Mouse (Mus musculus): ENCODE data around the gene Pde4d. TPM values are rescaled to one million over a fixed set of nuclear protein-coding genes. Genes with fewer than 3 reads are reported as not detected.

Pde4d gene
- polyA plus RNA-seq, 1 experiment from 2014 or later = 27.9 TPM

GRCm38 (mm10) chr13:109909111-109909510 is 1459.4 kb downstream of the Pde4d start:
- Histone ChIP-seq H3K4me1 (ENCODE audit: control insufficient read depth, insufficient read depth, low read length) (peaks cover 33% of the 10 kb centered on the region), H3K4me2 (ENCODE audit: low read depth, low read length) (no peak overlapping the region), H3K36me3 (ENCODE audit: control insufficient read depth, insufficient read depth) (no peaks in the 10 kb centered on the region), H3K9ac (ENCODE audit: low read length) (no peak overlapping the region), H3K4me3 (ENCODE audit: low read length) (no peak overlapping the region), H3K9me3 (replicated peaks; ENCODE audit: control insufficient read depth, low read length) (no peaks in the 10 kb centered on the region), H3K27ac (ENCODE audit: low read length) (no peak overlapping the region), H3K27me3 (ENCODE audit: control insufficient read depth, insufficient read depth, low read length) (no peaks in the 10 kb centered on the region)
- no peak for ATAC-seq (replicated peaks; ENCODE audit: extremely low read depth, insufficient read depth, low FRiP score)
- WGBS = 67% methylated on average over 8 of the region's 8 CpGs

DNA sequence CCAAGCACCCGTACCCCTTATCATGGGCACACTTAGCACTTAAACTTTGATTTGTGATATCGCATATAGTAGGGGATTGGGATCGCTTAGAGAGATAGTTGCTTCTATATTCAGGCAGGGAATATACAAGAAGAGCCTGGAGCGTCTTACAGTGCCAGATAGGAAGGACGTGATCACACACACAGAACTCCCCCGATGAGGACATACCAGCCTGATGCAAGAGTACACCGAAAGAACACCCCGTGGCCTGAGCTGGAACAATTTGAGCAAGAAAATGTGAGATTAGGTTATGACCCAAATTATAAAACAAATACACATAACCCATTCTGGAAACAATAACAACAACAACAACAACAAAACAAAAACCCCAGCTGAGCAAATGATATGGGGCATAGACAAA is 1461.2 kb downstream of the Pde4d start:
- Histone ChIP-seq H3K27ac (ENCODE audit: low read length) (peak overlapping the region; percentile 79), H3K4me3 (ENCODE audit: low read length) (no peak overlapping the region), H3K4me2 (ENCODE audit: low read depth, low read length) (no peak overlapping the region), H3K9ac (ENCODE audit: low read length) (no peak overlapping the region), H3K36me3 (ENCODE audit: control insufficient read depth, insufficient read depth) (no peaks in the 10 kb centered on the region), H3K4me1 (ENCODE audit: control insufficient read depth, insufficient read depth, low read length) (peaks cover 41% of the 10 kb centered on the region), H3K9me3 (replicated peaks; ENCODE audit: control insufficient read depth, low read length) (no peaks in the 10 kb centered on the region), H3K27me3 (ENCODE audit: control insufficient read depth, insufficient read depth, low read length) (no peaks in the 10 kb centered on the region)
- 64% methylated on average over 8 of the region's 8 CpGs for WGBS
- no peak for ATAC-seq (replicated peaks; ENCODE audit: extremely low read depth, insufficient read depth, low FRiP score)

DNA sequence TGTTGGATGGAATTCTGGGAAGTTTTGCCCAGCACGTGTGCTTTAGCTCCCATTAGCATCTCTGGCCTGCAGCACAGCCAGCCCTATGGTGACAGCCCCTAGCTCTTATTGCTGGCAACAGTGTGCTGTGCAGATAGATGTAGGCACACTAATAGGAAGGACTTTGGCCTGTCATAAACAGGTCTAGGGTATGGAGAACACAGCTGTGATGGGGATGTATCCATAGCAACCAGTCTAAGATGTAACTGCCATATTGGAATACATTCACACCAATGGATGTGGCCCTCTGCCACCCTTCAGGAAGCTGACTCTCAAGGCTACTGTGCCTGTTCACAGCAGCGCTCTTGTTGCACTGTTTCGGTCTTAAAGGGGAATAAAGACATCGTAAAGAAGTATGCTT is 1462.9 kb downstream of the Pde4d start:
- Histone ChIP-seq H3K9me3 (replicated peaks; ENCODE audit: control insufficient read depth, low read length) (no peaks in the 10 kb centered on the region), H3K4me1 (ENCODE audit: control insufficient read depth, insufficient read depth, low read length) (peaks cover 49% of the 10 kb centered on the region), H3K27me3 (ENCODE audit: control insufficient read depth, insufficient read depth, low read length) (no peaks in the 10 kb centered on the region), H3K27ac (ENCODE audit: low read length) (no peak overlapping the region), H3K4me3 (ENCODE audit: low read length) (no peak overlapping the region), H3K9ac (ENCODE audit: low read length) (no peak overlapping the region), H3K4me2 (ENCODE audit: low read depth, low read length) (no peak overlapping the region), H3K36me3 (ENCODE audit: control insufficient read depth, insufficient read depth) (no peaks in the 10 kb centered on the region)
- ATAC-seq (replicated peaks; ENCODE audit: extremely low read depth, insufficient read depth, low FRiP score) = no peak
- 86% methylated on average over 4 of the region's 4 CpGs for WGBS

DNA sequence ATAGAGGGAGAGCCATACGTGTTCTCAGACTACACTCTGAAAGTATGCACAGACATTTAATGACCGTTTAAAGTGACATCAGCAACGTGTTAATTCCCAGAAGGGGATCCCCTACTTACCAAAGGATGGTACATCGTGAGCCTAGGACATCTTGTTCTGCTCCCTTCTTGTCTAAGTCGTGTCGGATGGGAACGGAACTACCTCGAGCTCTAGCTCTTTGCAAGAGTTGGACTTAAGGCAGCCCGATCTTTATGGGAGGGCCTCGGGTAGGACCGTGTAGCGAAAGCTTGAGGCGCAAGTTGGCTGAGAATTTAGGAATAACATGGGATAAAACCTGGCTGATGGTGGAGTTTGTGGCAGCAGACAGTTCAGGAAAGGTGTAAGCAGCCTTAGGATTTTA is 1464.5 kb downstream of the Pde4d start:
- H3K27me3 ChIP-seq (ENCODE audit: control insufficient read depth, insufficient read depth, low read length) = no peaks in the 10 kb centered on the region
- WGBS = 86% methylated on average over 13 of the region's 13 CpGs
- H3K4me3 ChIP-seq (ENCODE audit: low read length) = no peak overlapping the region
- H3K9ac ChIP-seq (ENCODE audit: low read length) = no peak overlapping the region
- no peaks in the 10 kb centered on the region for H3K9me3 ChIP-seq (replicated peaks; ENCODE audit: control insufficient read depth, low read length)
- peaks cover 55% of the 10 kb centered on the region for H3K4me1 ChIP-seq (ENCODE audit: control insufficient read depth, insufficient read depth, low read length)
- H3K4me2 ChIP-seq (ENCODE audit: low read depth, low read length) = no peak overlapping the region
- H3K27ac ChIP-seq (ENCODE audit: low read length) = peak overlapping the region; percentile 16; the same call in 1 of the 2 replicates
- ATAC-seq (replicated peaks; ENCODE audit: extremely low read depth, insufficient read depth, low FRiP score) = no peak
- H3K36me3 ChIP-seq (ENCODE audit: control insufficient read depth, insufficient read depth) = no peaks in the 10 kb centered on the region

DNA sequence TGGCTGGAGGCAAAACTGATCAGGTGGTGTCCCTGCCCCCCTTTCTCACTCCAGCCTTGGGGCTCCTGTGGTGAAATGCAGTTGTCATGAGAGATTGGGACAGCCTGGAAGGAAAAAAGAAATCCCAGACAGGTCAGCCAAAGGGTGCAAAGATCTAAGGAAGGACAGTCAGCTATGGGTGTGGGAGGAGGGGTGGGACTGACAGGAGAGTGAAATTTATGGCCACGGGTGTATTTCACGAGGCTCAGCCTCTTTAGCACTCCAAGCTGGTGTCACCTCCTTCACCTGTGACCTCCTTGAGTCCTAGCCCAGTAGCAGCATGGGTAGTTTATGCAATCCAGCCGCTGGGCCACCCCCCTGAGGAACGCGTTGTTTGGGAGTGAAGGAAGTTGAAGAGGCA is 1465.1 kb downstream of the Pde4d start:
- Histone ChIP-seq H3K36me3 (ENCODE audit: control insufficient read depth, insufficient read depth) (no peaks in the 10 kb centered on the region), H3K27me3 (ENCODE audit: control insufficient read depth, insufficient read depth, low read length) (no peaks in the 10 kb centered on the region), H3K27ac (ENCODE audit: low read length) (peak overlapping the region; percentile 63), H3K9me3 (replicated peaks; ENCODE audit: control insufficient read depth, low read length) (no peaks in the 10 kb centered on the region), H3K4me2 (ENCODE audit: low read depth, low read length) (no peak overlapping the region), H3K4me3 (ENCODE audit: low read length) (no peak overlapping the region), H3K9ac (ENCODE audit: low read length) (no peak overlapping the region), H3K4me1 (ENCODE audit: control insufficient read depth, insufficient read depth, low read length) (peaks cover 56% of the 10 kb centered on the region)
- WGBS = 32% methylated on average over 5 of the region's 5 CpGs
- ATAC-seq (replicated peaks; ENCODE audit: extremely low read depth, insufficient read depth, low FRiP score) = 0 out of 2 replicates have a peak, but pooled peaks have one; percentile 20

DNA sequence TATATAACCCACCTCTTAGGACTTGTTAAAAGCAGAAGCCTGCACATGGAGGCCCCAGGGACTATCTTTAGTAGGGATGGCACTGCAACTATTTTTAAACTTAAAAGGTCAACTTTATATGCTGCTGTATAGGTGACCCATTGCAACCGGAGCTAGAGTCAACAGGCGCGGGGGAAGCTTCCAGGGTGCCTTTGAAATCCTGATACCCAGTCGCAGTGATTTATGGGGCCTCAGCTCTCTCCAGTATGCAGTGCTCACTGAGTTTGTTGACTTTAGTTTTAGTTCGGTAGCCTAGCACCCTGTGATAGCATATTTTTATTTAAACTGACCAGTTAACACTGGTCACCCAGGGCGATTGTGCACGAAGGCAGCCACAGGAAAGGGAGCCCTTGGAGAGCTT is 1465.8 kb downstream of the Pde4d start:
- H3K4me2 ChIP-seq (ENCODE audit: low read depth, low read length) = peak overlapping the region; percentile 4; the same call in 1 of the 2 replicates
- no peaks in the 10 kb centered on the region for H3K9me3 ChIP-seq (replicated peaks; ENCODE audit: control insufficient read depth, low read length)
- H3K9ac ChIP-seq (ENCODE audit: low read length) = no peak overlapping the region
- H3K27ac ChIP-seq (ENCODE audit: low read length) = peak overlapping the region; percentile 63
- WGBS = 28% methylated on average over 7 of the region's 7 CpGs
- peaks cover 56% of the 10 kb centered on the region for H3K4me1 ChIP-seq (ENCODE audit: control insufficient read depth, insufficient read depth, low read length)
- no peaks in the 10 kb centered on the region for H3K27me3 ChIP-seq (ENCODE audit: control insufficient read depth, insufficient read depth, low read length)
- H3K36me3 ChIP-seq (ENCODE audit: control insufficient read depth, insufficient read depth) = no peaks in the 10 kb centered on the region
- no peak overlapping the region for H3K4me3 ChIP-seq (ENCODE audit: low read length)
- peak; percentile 29; the same call in 1 of the 2 replicates for ATAC-seq (replicated peaks; ENCODE audit: extremely low read depth, insufficient read depth, low FRiP score)

DNA sequence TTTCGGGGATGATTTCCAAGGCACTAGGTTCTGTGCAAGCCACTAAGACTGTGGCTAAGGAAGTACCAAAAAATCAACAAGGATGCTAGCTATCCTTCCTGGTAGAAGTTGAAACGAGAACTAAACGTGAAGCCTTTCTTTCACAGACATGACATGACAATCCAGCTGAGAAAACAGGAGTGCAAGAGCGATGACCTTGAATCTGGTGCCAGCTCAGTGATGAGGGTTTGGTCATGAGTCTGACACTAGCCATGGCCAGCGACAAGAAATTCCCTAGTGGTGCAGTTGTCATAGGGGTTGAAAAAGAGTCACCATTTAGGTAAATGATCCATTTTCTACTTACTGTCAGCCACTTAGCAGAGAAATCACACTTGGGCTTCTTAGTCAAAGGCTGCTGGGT is 1466.2 kb downstream of the Pde4d start:
- Histone ChIP-seq H3K4me2 (ENCODE audit: low read depth, low read length) (no peak overlapping the region), H3K27me3 (ENCODE audit: control insufficient read depth, insufficient read depth, low read length) (no peaks in the 10 kb centered on the region), H3K4me1 (ENCODE audit: control insufficient read depth, insufficient read depth, low read length) (peaks cover 56% of the 10 kb centered on the region), H3K9ac (ENCODE audit: low read length) (no peak overlapping the region), H3K9me3 (replicated peaks; ENCODE audit: control insufficient read depth, low read length) (no peaks in the 10 kb centered on the region), H3K27ac (ENCODE audit: low read length) (peak overlapping the region; percentile 63; the same call in 1 of the 2 replicates), H3K36me3 (ENCODE audit: control insufficient read depth, insufficient read depth) (no peaks in the 10 kb centered on the region), H3K4me3 (ENCODE audit: low read length) (no peak overlapping the region)
- WGBS = 52% methylated on average over 5 of the region's 5 CpGs
- ATAC-seq (replicated peaks; ENCODE audit: extremely low read depth, insufficient read depth, low FRiP score) = no peak

GRCm38 (mm10) chr13:109917551-109917950 is 1467.8 kb downstream of the Pde4d start:
- no peak overlapping the region for H3K9ac ChIP-seq (ENCODE audit: low read length)
- no peaks in the 10 kb centered on the region for H3K36me3 ChIP-seq (ENCODE audit: control insufficient read depth, insufficient read depth)
- no peak overlapping the region for H3K4me3 ChIP-seq (ENCODE audit: low read length)
- WGBS = 72% methylated on average over 10 of the region's 10 CpGs
- H3K4me2 ChIP-seq (ENCODE audit: low read depth, low read length) = peak overlapping the region; percentile 26
- no peaks in the 10 kb centered on the region for H3K9me3 ChIP-seq (replicated peaks; ENCODE audit: control insufficient read depth, low read length)
- H3K27me3 ChIP-seq (ENCODE audit: control insufficient read depth, insufficient read depth, low read length) = no peaks in the 10 kb centered on the region
- ATAC-seq (replicated peaks; ENCODE audit: extremely low read depth, insufficient read depth, low FRiP score) = no peak
- peaks cover 43% of the 10 kb centered on the region for H3K4me1 ChIP-seq (ENCODE audit: control insufficient read depth, insufficient read depth, low read length)
- H3K27ac ChIP-seq (ENCODE audit: low read length) = peak overlapping the region; percentile 24

DNA sequence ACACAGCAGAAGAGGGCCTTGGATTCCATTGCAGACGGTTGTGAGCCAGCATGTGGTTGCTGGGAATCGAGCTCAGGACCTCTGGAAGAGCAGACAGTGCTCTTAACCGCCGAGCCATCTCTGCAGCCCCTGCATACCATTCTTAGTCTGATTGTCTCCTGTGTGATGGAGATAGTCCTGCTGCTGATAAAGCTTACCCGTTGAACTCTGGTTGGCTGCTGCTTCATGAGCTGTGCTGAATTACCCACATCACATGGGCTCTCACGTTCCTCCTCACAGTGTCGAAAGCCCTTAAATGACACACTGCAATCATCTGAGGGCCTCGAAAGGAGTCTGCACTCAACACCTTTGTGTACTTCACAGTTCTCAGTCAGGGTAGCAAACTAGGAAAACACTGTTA is 1468.9 kb downstream of the Pde4d start:
- H3K4me3 ChIP-seq (ENCODE audit: low read length) = no peak overlapping the region
- no peaks in the 10 kb centered on the region for H3K9me3 ChIP-seq (replicated peaks; ENCODE audit: control insufficient read depth, low read length)
- no peak overlapping the region for H3K9ac ChIP-seq (ENCODE audit: low read length)
- peaks cover 49% of the 10 kb centered on the region for H3K4me1 ChIP-seq (ENCODE audit: control insufficient read depth, insufficient read depth, low read length)
- WGBS = 41% methylated on average over 8 of the region's 8 CpGs
- ATAC-seq (replicated peaks; ENCODE audit: extremely low read depth, insufficient read depth, low FRiP score) = no peak
- H3K27me3 ChIP-seq (ENCODE audit: control insufficient read depth, insufficient read depth, low read length) = no peaks in the 10 kb centered on the region
- peak overlapping the region; percentile 1; the same call in 1 of the 2 replicates for H3K27ac ChIP-seq (ENCODE audit: low read length)
- no peak overlapping the region for H3K4me2 ChIP-seq (ENCODE audit: low read depth, low read length)
- H3K36me3 ChIP-seq (ENCODE audit: control insufficient read depth, insufficient read depth) = no peaks in the 10 kb centered on the region
